Mouse (Mus musculus) E14TG2a.4 (cell line): Measurements from ENCODE around the gene Actr2.

Source experiments
- CTCF ChIP-seq: conservative IDR thresholded peaks from 2 replicates; pipeline ENCODE4 v1.5.1; 2014; ENCODE audit warnings: low read length
- NANOG ChIP-seq: IDR thresholded peaks from 2 replicates; pipeline ENCODE4 v1.6.1; 2014; ENCODE audit warnings: borderline replicate concordance, low read length, mixed read lengths
- POU5F1 ChIP-seq: IDR thresholded peaks from 2 replicates; pipeline ENCODE4 v1.6.1; 2014; ENCODE audit warnings: low read length, borderline replicate concordance

- TF ChIP-seq POU5F1 (no peak), CTCF (no peak), NANOG (no peak)
Observed at GRCm38 (mm10) chr11:20133721-20134120, 21.0 kb upstream of the Actr2 start.
